Mouse (Mus musculus): ENCODE measurements around the gene Clec2l.

Gene Clec2l

GRCm38 (mm10) chr6:38721361-38721760 is 58.5 kb downstream of the Clec2l start:
- no peak for DNase-seq

- no peak for DNase-seq
Measured at GRCm38 (mm10) chr6:38725515-38725914, 62.6 kb downstream of the Clec2l start.
